Mouse (Mus musculus) cerebellum, adult 9-10 months (tissue): ENCODE data around the gene 9430097D07Rik.

Experiments
- DNase-seq: peaks from one replicate; pipeline ENCODE4 v3.0.0; 2022

9430097D07Rik gene

GRCm38 (mm10) chr2:32534061-32534732 is 41.3 kb downstream of the 9430097D07Rik start:
- DNase-seq, result no peak

DNA sequence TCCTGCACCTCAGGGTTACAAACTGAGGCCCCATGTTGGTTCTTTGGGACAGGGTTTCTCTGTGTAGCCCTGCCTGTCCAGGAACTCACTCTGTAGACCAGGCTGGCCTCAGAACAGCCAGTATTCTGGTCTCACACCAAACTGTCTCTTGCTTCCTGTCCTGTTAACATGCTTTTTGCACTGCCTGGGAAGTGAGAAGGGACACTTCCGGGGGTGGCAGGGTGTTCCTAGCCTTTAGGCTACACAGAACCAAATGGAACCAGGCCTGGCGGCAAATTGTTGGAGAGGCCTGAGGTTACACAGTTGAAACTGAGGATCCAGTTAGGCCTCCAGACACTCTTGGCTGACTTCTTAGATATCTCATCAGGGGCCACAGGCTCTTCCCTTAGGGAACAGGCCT is 42.3 kb downstream of the 9430097D07Rik start:
- DNase-seq, result peak; percentile 22

GRCm38 (mm10) chr2:32530479-32530878 is 45.0 kb downstream of the 9430097D07Rik start:
- DNase-seq, result no peak

- DNase-seq, result no peak
Measured at GRCm38 (mm10) chr2:32528326-32528725, 47.2 kb downstream of the 9430097D07Rik start.

GRCm38 (mm10) chr2:32527468-32527966 is 48.0 kb downstream of the 9430097D07Rik start:
- no peak for DNase-seq

DNA sequence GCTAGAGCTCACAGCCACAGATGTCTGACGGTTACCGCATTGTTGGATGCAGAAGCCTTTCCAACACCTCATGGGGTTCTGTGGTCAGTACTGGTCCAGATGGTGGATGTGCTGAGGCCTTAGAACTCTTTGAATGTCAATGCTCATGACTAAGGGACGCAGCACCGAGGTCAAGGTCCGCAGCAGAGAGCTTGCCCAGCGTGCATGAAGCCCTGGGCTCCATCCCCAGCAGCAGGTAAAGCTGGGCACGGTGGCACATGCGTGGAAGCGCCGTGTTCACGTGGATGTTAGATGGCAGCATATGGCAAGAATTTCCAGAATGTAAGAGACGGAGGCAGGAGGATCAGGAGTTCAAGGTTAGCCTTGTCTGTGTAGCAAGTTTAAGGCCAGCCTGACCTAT is 49.7 kb downstream of the 9430097D07Rik start:
- no peak for DNase-seq

DNA sequence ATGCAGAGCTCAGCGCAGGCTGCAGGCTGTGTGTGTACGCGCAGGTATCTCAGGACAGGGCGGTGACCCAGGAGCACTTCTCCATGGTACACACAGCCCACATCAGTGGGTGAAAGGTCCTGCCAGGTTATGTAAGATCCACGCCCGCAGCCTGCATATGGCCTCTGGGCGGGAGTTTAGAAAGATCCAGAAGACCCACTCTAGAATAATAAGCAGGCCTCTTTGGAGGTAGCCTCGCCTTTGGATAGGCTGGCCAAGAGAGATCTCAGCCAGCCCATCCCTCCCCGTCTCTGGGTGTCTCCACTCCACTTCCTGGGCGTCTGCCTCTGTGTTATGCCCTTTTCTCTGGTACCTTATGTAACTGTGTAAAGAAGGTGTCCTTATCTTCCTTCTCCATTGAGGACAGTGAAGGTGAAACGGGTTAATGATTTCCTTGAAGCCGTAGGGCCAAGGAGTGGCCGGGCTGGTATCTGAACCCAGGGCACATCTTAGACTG is 50.9 kb downstream of the 9430097D07Rik start:
- DNase-seq, result no peak
